Mouse (Mus musculus) spleen, postnatal 4 days (tissue): ENCODE data around the gene Hist1h4a.
A peak's percentile ranks its signal among the peaks of the same experiment; 100 is the strongest.

Experiments used
- DNase-seq, 2 experiments: peaks; one replicate each; pipeline ENCODE4 v3.0.0; 2022; ENCODE audit warnings: low spot score in 2 of 2

Gene Hist1h4a

GRCm38 (mm10) chr13:23759251-23759771 lies 1.7 kb downstream of the Hist1h4a start:
- no peak for DNase-seq

GRCm38 (mm10) chr13:23757921-23758320 lies 3.1 kb downstream of the Hist1h4a start:
- DNase-seq, result no peak

- peak; percentile 47 to 73 for DNase-seq
These were observed 3.7 kb downstream of the Hist1h4a start for GRCm38 (mm10) chr13:23757211-23757773.

GRCm38 (mm10) chr13:23756790-23757189 lies 4.2 kb downstream of the Hist1h4a start, which contains the start of gene Hist1h4b:
Hist1h4b (plus strand) TSS chr13:23757013.
- DNase-seq, result peak; percentile 92 to 93

GRCm38 (mm10) chr13:23755000-23755399 lies 6.0 kb downstream of the Hist1h4a start:
- DNase-seq, result no peak

GRCm38 (mm10) chr13:23753314-23754078 lies 7.5 kb downstream of the Hist1h4a start:
- DNase-seq, result peak in 1 of 2 experiments; percentile 45

- peak in 1 of 2 experiments; percentile 66 for DNase-seq
These were observed 8.3 kb downstream of the Hist1h4a start for GRCm38 (mm10) chr13:23752742-23753172.

GRCm38 (mm10) chr13:23752067-23752741 lies 8.8 kb downstream of the Hist1h4a start, which contains the start of gene Hist1h3b:
Hist1h3b (plus strand) TSS chr13:23752267.
- DNase-seq, result peak; percentile 90 to 94

- no peak for DNase-seq
These were observed 9.5 kb downstream of the Hist1h4a start for GRCm38 (mm10) chr13:23751478-23751956.

GRCm38 (mm10) chr13:23750839-23751477 lies 10.1 kb downstream of the Hist1h4a start, which contains the start of gene Hist1h2ab:
Hist1h2ab (plus strand) TSS chr13:23751126.
- DNase-seq, result peak; percentile 79 to 90

GRCm38 (mm10) chr13:23749563-23750121 lies 11.4 kb downstream of the Hist1h4a start:
- DNase-seq, result no peak

- peak in 1 of 2 experiments; percentile 63 for DNase-seq
These were observed 13.1 kb downstream of the Hist1h4a start for GRCm38 (mm10) chr13:23747892-23748288.

- peak in 1 of 2 experiments; percentile 62 for DNase-seq
These were observed 13.7 kb downstream of the Hist1h4a start for GRCm38 (mm10) chr13:23747081-23747891.

GRCm38 (mm10) chr13:23746201-23747080 lies 14.6 kb downstream of the Hist1h4a start, which contains the start of gene Hist1h2bb:
Hist1h2bb (plus strand) TSS chr13:23746734.
- DNase-seq, result peak; percentile 78 to 88

GRCm38 (mm10) chr13:23745381-23746161 lies 15.5 kb downstream of the Hist1h4a start, which contains the start of gene Hist1h3c:
Hist1h3c (minus strand) TSS chr13:23745602.
- peak; percentile 84 to 93 for DNase-seq

- DNase-seq, result peak in 1 of 2 experiments; percentile 69
These were observed 16.3 kb downstream of the Hist1h4a start for GRCm38 (mm10) chr13:23744421-23745380.

GRCm38 (mm10) chr13:23743963-23744362 lies 17.1 kb downstream of the Hist1h4a start:
- peak in 1 of 2 experiments; percentile 59 for DNase-seq
